Mouse (Mus musculus): ENCODE measurements around the gene Lrrc8b. TPM values are rescaled to one million over a fixed set of nuclear protein-coding genes. Genes with fewer than 3 reads are reported as not detected.

Gene Lrrc8b
- polyA plus RNA-seq, 2 experiments: 5.8 to 6.6 TPM

DNA sequence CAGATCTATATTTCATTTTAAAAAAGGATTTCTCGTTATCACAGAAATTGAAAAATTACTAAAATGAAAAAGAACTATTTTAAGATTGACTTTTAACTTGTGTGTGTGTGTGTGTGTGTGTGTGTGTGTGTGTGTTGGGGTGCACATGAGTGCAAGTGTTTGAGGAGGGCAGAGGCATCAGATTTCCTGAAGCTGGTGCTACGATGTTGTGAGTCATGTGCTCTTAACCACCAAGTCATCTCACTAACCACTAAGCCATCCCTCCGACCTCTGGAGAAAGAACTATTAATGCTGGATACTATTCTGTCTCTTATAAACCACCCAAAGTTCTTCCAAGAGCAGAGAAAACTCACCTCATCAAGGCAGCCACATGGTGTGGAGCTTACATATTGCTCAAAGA is 2.9 kb upstream of the Lrrc8b start:
- no peaks in the 10 kb centered on the region for H3K27me3 ChIP-seq (ENCODE audit: control insufficient read depth, insufficient read depth, low read length)
- 0 out of 2 replicates have a peak, but pooled peaks cover 2% of the 10 kb centered on the region for H3K4me1 ChIP-seq (ENCODE audit: control insufficient read depth, insufficient read depth, low read length)
- H3K9ac ChIP-seq (ENCODE audit: low read depth, low read length, severe bottlenecking): no peak overlapping the region
- no peaks in the 10 kb centered on the region for H3K36me3 ChIP-seq (ENCODE audit: control insufficient read depth, insufficient read depth, low read length)
- H3K4me3 ChIP-seq (replicated peaks; ENCODE audit: low read length): no peak overlapping the region
- no peak overlapping the region for H3K27ac ChIP-seq (replicated peaks; ENCODE audit: low read depth, low read length)
- ATAC-seq (ENCODE audit: low FRiP score, low read depth): no peak
- no peak for DNase-seq (ENCODE audit: low spot score)
- H3K4me2 ChIP-seq (replicated peaks; ENCODE audit: low read depth, low read length, severe bottlenecking): no peak overlapping the region
- H3K9me3 ChIP-seq (ENCODE audit: control insufficient read depth, low read length): no peaks in the 10 kb centered on the region
- no peak for TF ChIP-seq POLR2A (IDR thresholded peaks at IDR 0.05; ENCODE audit: borderline replicate concordance, extremely low read depth, insufficient read depth, insufficient read length)
- WGBS: 74% methylated on average over 3 of the region's 3 CpGs

DNA sequence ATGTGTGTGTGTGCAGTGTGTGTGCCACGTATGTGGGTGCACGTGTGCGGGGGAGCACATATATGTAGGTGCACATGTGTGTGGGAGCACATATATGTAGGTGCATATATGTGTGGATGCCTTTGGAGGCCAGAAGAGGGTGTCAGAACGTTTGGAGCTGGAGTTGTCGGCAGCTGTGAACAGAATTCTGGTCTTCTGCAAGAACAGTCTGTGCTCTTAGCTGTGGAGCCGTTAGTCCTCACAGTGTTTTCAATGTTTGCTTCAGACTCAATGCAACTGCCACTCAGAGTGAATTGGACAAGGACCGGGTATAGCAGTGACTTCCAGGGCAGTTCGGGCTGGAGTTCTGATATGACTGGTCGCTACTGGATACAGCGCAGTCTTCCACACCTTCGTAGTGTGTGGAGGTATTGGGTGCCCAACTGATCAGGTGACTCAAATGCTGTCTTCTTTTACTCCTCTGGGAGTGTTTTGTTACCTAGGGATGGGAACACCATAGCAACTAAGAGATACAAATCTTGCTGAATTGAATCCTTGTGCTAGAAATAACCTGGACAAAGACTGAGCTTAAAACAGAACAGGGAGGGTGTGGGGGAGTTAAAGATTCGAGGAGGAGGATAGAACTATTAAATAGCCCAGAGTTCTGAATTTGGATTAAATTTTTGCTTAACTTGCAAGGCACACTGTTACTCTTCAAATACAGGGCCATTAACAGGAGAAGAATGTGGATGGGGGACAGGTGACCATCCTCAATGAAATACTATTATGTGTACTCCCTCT is 1.0 kb upstream of the Lrrc8b start:
- WGBS: 81% methylated on average over 12 of the region's 12 CpGs
- Histone ChIP-seq H3K9ac (ENCODE audit: low read depth, low read length, severe bottlenecking) (peak overlapping the region; percentile 89), H3K4me2 (replicated peaks; ENCODE audit: low read depth, low read length, severe bottlenecking) (peak overlapping the region; percentile 100), H3K36me3 (ENCODE audit: control insufficient read depth, insufficient read depth, low read length) (no peaks in the 10 kb centered on the region), H3K27ac (replicated peaks; ENCODE audit: low read depth, low read length) (no peak overlapping the region), H3K4me3 (replicated peaks; ENCODE audit: low read length) (peak overlapping the region; percentile 74), H3K4me1 (ENCODE audit: control insufficient read depth, insufficient read depth, low read length) (0 out of 2 replicates have a peak, but pooled peaks cover 2% of the 10 kb centered on the region), H3K27me3 (ENCODE audit: control insufficient read depth, insufficient read depth, low read length) (no peaks in the 10 kb centered on the region), H3K9me3 (ENCODE audit: control insufficient read depth, low read length) (no peaks in the 10 kb centered on the region)
- DNase-seq (ENCODE audit: low spot score) (no peak), ATAC-seq (ENCODE audit: low FRiP score, low read depth) (no peak)
- no peak for TF ChIP-seq POLR2A (IDR thresholded peaks at IDR 0.05; ENCODE audit: borderline replicate concordance, extremely low read depth, insufficient read depth, insufficient read length)

DNA sequence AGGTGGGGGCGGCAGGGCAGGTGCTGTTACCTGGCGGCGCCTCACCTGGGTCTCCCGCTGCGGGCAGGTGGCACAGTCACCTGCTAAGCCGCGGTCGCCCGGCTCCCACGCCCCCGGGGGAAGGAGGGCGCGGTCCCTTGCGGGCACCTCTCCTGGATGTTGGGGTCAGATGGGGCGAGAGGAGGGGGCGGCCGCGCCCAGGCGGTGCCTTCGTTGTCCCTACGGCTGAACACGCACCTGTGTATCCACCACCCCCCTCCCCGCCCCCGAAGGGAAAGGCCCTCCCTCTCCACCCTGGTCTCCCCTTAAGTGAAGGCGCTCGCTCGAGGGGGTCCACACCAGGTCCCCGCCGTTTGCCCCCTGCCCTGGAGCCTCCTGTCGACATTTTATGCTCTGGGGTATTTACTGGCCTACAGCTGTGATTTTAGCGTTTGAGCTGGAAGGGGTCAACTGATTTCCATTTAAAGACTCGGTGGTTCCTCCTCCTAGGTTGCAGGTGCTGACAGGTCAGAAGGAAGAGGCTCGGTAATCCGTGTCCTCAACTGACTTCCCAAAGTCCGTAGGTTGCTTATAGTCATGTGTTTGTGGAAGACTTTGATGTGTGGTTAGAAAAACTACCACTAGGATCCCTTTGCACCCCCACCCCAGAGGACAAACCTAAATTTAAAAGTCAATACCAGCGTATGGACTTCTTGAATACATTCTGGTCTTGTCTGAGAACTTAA is 538 bp downstream of the Lrrc8b start:
- H3K27me3 ChIP-seq (ENCODE audit: control insufficient read depth, insufficient read depth, low read length): no peaks in the 10 kb centered on the region
- H3K4me1 ChIP-seq (ENCODE audit: control insufficient read depth, insufficient read depth, low read length): 0 out of 2 replicates have a peak, but pooled peaks cover 2% of the 10 kb centered on the region
- no peak overlapping the region for H3K27ac ChIP-seq (replicated peaks; ENCODE audit: low read depth, low read length)
- WGBS: 6% methylated on average over 15 of the region's 36 CpGs
- DNase-seq (ENCODE audit: low spot score): no peak
- peak overlapping the region; percentile 74 for H3K4me3 ChIP-seq (replicated peaks; ENCODE audit: low read length)
- ATAC-seq (ENCODE audit: low FRiP score, low read depth): peak; percentile 10; the same call in 1 of the 2 replicates
- H3K9me3 ChIP-seq (ENCODE audit: control insufficient read depth, low read length): no peaks in the 10 kb centered on the region
- peak overlapping the region; percentile 89 for H3K9ac ChIP-seq (ENCODE audit: low read depth, low read length, severe bottlenecking)
- H3K4me2 ChIP-seq (replicated peaks; ENCODE audit: low read depth, low read length, severe bottlenecking): peak overlapping the region; percentile 100
- no peak for TF ChIP-seq POLR2A (IDR thresholded peaks at IDR 0.05; ENCODE audit: borderline replicate concordance, extremely low read depth, insufficient read depth, insufficient read length)
- no peaks in the 10 kb centered on the region for H3K36me3 ChIP-seq (ENCODE audit: control insufficient read depth, insufficient read depth, low read length)

DNA sequence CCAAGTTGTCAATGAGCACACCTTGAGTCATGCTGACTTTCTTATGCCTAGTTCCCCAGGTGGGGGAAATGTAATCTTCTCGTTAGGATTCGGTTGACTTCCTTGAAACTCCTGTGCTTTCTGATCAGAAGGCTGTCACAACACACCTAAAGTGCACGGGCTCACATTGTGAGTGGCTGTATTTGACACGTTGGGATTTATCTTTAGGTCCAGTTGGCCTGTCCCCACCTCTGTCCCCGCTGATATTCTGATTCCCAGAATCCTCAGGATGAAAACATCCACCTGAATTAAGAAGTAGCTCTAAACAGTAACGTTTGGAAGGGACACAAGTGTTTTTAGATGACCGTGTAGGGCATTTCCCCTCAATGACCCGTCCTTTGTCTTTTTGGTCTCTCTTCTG is 1.6 kb downstream of the Lrrc8b start:
- Histone ChIP-seq H3K36me3 (ENCODE audit: control insufficient read depth, insufficient read depth, low read length) (no peaks in the 10 kb centered on the region), H3K27ac (replicated peaks; ENCODE audit: low read depth, low read length) (no peak overlapping the region), H3K9me3 (ENCODE audit: control insufficient read depth, low read length) (no peaks in the 10 kb centered on the region), H3K27me3 (ENCODE audit: control insufficient read depth, insufficient read depth, low read length) (no peaks in the 10 kb centered on the region), H3K9ac (ENCODE audit: low read depth, low read length, severe bottlenecking) (no peak overlapping the region), H3K4me1 (ENCODE audit: control insufficient read depth, insufficient read depth, low read length) (0 out of 2 replicates have a peak, but pooled peaks cover 2% of the 10 kb centered on the region), H3K4me2 (replicated peaks; ENCODE audit: low read depth, low read length, severe bottlenecking) (no peak overlapping the region), H3K4me3 (replicated peaks; ENCODE audit: low read length) (no peak overlapping the region)
- WGBS: 72% methylated on average over 8 of the region's 8 CpGs
- no peak for ATAC-seq (ENCODE audit: low FRiP score, low read depth)
- DNase-seq (ENCODE audit: low spot score): no peak
- no peak for TF ChIP-seq POLR2A (IDR thresholded peaks at IDR 0.05; ENCODE audit: borderline replicate concordance, extremely low read depth, insufficient read depth, insufficient read length)

DNA sequence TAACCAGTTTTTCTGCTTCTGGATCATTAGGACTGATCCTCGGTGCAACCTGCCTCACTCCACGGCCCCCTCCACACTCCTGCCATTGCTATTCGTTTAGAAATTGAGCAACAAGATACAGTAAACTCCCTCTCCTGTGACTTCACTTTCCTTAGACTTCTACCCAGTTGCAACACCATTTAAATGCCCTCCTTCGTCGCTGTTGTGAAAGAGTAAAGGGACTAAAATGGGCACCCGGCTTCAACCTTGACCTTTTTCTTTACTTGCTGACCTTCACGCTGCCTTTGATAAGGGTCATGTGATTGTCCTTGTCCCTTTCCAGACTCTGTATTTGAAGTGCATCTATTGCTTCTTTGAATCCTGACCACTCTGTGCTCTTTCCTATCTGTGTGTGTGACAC is 2.8 kb downstream of the Lrrc8b start:
- Histone ChIP-seq H3K4me2 (replicated peaks; ENCODE audit: low read depth, low read length, severe bottlenecking) (no peak overlapping the region), H3K36me3 (ENCODE audit: control insufficient read depth, insufficient read depth, low read length) (no peaks in the 10 kb centered on the region), H3K4me3 (replicated peaks; ENCODE audit: low read length) (no peak overlapping the region), H3K9me3 (ENCODE audit: control insufficient read depth, low read length) (no peaks in the 10 kb centered on the region), H3K4me1 (ENCODE audit: control insufficient read depth, insufficient read depth, low read length) (0 out of 2 replicates have a peak, but pooled peaks cover 2% of the 10 kb centered on the region), H3K27ac (replicated peaks; ENCODE audit: low read depth, low read length) (no peak overlapping the region), H3K9ac (ENCODE audit: low read depth, low read length, severe bottlenecking) (no peak overlapping the region), H3K27me3 (ENCODE audit: control insufficient read depth, insufficient read depth, low read length) (no peaks in the 10 kb centered on the region)
- ATAC-seq (ENCODE audit: low FRiP score, low read depth): no peak
- 79% methylated on average over 7 of the region's 7 CpGs for WGBS
- no peak for DNase-seq (ENCODE audit: low spot score)
- no peak for TF ChIP-seq POLR2A (IDR thresholded peaks at IDR 0.05; ENCODE audit: borderline replicate concordance, extremely low read depth, insufficient read depth, insufficient read length)

Data from limb, embryonic 14.5 days (tissue).